Mouse (Mus musculus): Measurements from ENCODE around the gene Grb2. TPM values are rescaled to one million over a fixed set of nuclear protein-coding genes. Genes with fewer than 3 reads are reported as not detected.
A peak's percentile ranks its signal among the peaks of the same experiment; 100 is the strongest.

The Grb2 gene
- polyA plus RNA-seq, 1 experiment from 2014 or later = 119 TPM

- no peak overlapping the region for H3K27ac ChIP-seq
- H3K27me3 ChIP-seq (ENCODE audit: insufficient read depth, poor library complexity, severe bottlenecking) = no peaks in the 10 kb centered on the region
- H3K36me3 ChIP-seq = peaks cover 46% of the 10 kb centered on the region
- H3K9me3 ChIP-seq = no peaks in the 10 kb centered on the region
- H3K4me3 ChIP-seq = no peak overlapping the region
- peaks cover 12% of the 10 kb centered on the region for H3K4me1 ChIP-seq (replicated peaks)
- WGBS = 81% methylated on average over 9 of the region's 9 CpGs
- DNase-seq (ENCODE audit: low spot score) = no peak
Observed at GRCm38 (mm10) chr11:115623487-115624070, 84.8 kb downstream of the Grb2 start.

GRCm38 (mm10) chr11:115619949-115620348 lies 88.4 kb downstream of the Grb2 start:
- H3K27me3 ChIP-seq (ENCODE audit: insufficient read depth, poor library complexity, severe bottlenecking) = no peaks in the 10 kb centered on the region
- 95% methylated on average over 7 of the region's 7 CpGs for WGBS
- no peak overlapping the region for H3K27ac ChIP-seq
- peaks cover 3% of the 10 kb centered on the region; the same call in 1 of the 2 replicates for H3K4me1 ChIP-seq (replicated peaks)
- H3K9me3 ChIP-seq = no peaks in the 10 kb centered on the region
- peaks cover 64% of the 10 kb centered on the region for H3K36me3 ChIP-seq
- H3K4me3 ChIP-seq = no peak overlapping the region
- no peak for DNase-seq (ENCODE audit: low spot score)

- Histone ChIP-seq H3K9me3 (no peaks in the 10 kb centered on the region), H3K27me3 (ENCODE audit: insufficient read depth, poor library complexity, severe bottlenecking) (no peaks in the 10 kb centered on the region), H3K4me3 (no peak overlapping the region), H3K36me3 (peaks cover 70% of the 10 kb centered on the region), H3K4me1 (replicated peaks) (peaks cover 3% of the 10 kb centered on the region; the same call in 1 of the 2 replicates), H3K27ac (no peak overlapping the region)
- DNase-seq (ENCODE audit: low spot score) = no peak
- 87% methylated on average over 16 of the region's 16 CpGs for WGBS
Observed at GRCm38 (mm10) chr11:115618732-115619516, 89.5 kb downstream of the Grb2 start.

DNA sequence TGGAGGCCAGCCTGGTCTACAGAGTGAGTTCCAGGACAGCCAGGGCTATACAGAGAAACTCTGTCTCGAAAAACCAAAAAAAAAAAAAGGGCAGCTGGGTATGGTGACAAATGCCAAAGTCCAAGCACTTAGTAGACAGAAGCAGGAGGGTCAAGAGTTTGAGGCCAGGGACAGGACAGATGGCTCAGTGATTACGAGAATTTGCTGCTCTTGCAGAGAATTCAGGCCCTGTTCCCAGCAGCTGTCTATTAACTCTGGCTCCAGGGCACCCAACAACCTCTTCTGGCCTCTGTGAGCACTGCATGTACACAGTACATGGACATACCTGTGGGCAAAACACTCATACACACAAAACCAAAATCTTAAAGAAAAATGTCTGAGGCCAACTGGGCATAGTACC lies 90.4 kb downstream of the Grb2 start:
- Histone ChIP-seq H3K9me3 (no peaks in the 10 kb centered on the region), H3K27ac (no peak overlapping the region), H3K27me3 (ENCODE audit: insufficient read depth, poor library complexity, severe bottlenecking) (no peaks in the 10 kb centered on the region), H3K36me3 (peaks cover 62% of the 10 kb centered on the region), H3K4me1 (replicated peaks) (peaks cover 11% of the 10 kb centered on the region), H3K4me3 (no peak overlapping the region)
- 84% methylated on average over 2 of the region's 2 CpGs for WGBS
- no peak for DNase-seq (ENCODE audit: low spot score)

DNA sequence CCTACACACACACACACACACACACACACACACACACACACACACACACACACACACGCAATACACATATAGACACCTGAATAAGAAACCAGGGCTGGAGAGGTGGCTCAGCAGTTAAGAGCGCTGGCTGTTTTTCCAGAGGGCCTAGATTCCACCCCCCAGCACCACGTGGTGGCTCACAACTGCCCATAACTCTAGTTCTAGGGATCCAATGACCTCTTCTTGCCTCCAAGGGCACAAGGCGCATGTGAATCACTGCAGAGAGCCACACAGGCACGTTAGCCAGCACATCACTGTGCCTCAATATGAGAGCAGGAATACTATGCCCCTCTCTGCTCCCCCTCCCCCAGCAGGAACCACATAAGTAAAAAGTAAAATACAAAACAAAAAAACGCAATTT lies 91.5 kb downstream of the Grb2 start:
- 85% methylated on average over 6 of the region's 6 CpGs for WGBS
- DNase-seq (ENCODE audit: low spot score) = no peak
- no peaks in the 10 kb centered on the region for H3K9me3 ChIP-seq
- peaks cover 19% of the 10 kb centered on the region for H3K4me1 ChIP-seq (replicated peaks)
- peaks cover 51% of the 10 kb centered on the region for H3K36me3 ChIP-seq
- no peak overlapping the region for H3K27ac ChIP-seq
- H3K4me3 ChIP-seq = no peak overlapping the region
- H3K27me3 ChIP-seq (ENCODE audit: insufficient read depth, poor library complexity, severe bottlenecking) = no peaks in the 10 kb centered on the region

GRCm38 (mm10) chr11:115616371-115616770 lies 92.0 kb downstream of the Grb2 start:
- no peak overlapping the region for H3K4me3 ChIP-seq
- H3K27me3 ChIP-seq (ENCODE audit: insufficient read depth, poor library complexity, severe bottlenecking) = no peaks in the 10 kb centered on the region
- WGBS = 93% methylated on average over 7 of the region's 7 CpGs
- peaks cover 25% of the 10 kb centered on the region for H3K4me1 ChIP-seq (replicated peaks)
- H3K9me3 ChIP-seq = no peaks in the 10 kb centered on the region
- peaks cover 47% of the 10 kb centered on the region for H3K36me3 ChIP-seq
- DNase-seq (ENCODE audit: low spot score) = no peak
- H3K27ac ChIP-seq = no peak overlapping the region

GRCm38 (mm10) chr11:115615875-115616274 lies 92.5 kb downstream of the Grb2 start:
- H3K27ac ChIP-seq = no peak overlapping the region
- H3K4me1 ChIP-seq (replicated peaks) = peaks cover 28% of the 10 kb centered on the region
- H3K9me3 ChIP-seq = no peaks in the 10 kb centered on the region
- no peaks in the 10 kb centered on the region for H3K27me3 ChIP-seq (ENCODE audit: insufficient read depth, poor library complexity, severe bottlenecking)
- peaks cover 42% of the 10 kb centered on the region for H3K36me3 ChIP-seq
- H3K4me3 ChIP-seq = no peak overlapping the region
- WGBS = 91% methylated on average over 6 of the region's 6 CpGs
- no peak for DNase-seq (ENCODE audit: low spot score)

GRCm38 (mm10) chr11:115615108-115615825 lies 93.1 kb downstream of the Grb2 start:
- Histone ChIP-seq H3K4me3 (no peak overlapping the region), H3K27ac (peak overlapping the region; percentile 35; the same call in 1 of the 2 replicates), H3K9me3 (no peaks in the 10 kb centered on the region), H3K4me1 (replicated peaks) (peaks cover 28% of the 10 kb centered on the region), H3K36me3 (peaks cover 36% of the 10 kb centered on the region), H3K27me3 (ENCODE audit: insufficient read depth, poor library complexity, severe bottlenecking) (no peaks in the 10 kb centered on the region)
- DNase-seq (ENCODE audit: low spot score) = no peak
- WGBS = 87% methylated on average over 15 of the region's 15 CpGs

DNA sequence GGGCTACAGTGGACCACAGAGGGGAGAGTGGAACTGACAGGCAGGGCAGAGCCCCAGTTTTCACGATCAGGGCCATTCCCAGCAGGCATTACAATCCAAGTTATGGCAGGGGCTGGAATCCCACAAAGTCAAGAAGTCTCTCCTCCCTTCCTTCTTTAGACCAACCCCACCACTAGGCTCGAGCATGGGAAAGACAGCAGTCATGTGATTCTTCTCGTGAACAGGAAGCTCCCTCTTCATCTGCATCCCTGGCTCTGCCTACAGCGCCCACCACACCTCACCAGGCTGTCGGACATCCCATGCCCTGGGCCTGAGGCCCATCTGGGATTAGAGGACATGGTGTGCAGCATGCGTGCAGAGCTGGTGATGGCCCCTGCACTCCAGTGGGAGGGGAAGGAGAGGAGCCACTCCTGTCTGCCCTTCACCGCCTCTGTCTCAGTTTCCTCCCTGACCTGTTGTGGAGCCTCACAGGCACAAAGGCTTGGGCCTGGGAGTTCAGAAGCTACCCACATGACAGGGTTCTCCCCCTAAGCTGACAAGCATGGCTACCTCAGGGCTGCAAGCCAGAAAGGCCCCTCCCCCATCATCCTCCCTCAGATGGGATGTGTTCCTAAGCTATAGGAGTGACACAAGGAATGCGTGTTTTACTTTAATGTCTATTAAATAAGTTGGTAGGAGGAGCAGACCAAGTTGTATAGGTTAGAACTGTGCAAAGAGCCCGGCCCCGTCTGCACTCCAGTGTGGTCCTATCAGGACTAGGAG lies 93.9 kb downstream of the Grb2 start:
- Histone ChIP-seq H3K4me3 (no peak overlapping the region), H3K27me3 (ENCODE audit: insufficient read depth, poor library complexity, severe bottlenecking) (no peaks in the 10 kb centered on the region), H3K27ac (no peak overlapping the region), H3K4me1 (replicated peaks) (peaks cover 28% of the 10 kb centered on the region), H3K9me3 (no peaks in the 10 kb centered on the region), H3K36me3 (peaks cover 33% of the 10 kb centered on the region)
- DNase-seq (ENCODE audit: low spot score) = no peak
- 88% methylated on average over 10 of the region's 10 CpGs for WGBS

- DNase-seq (ENCODE audit: low spot score) = no peak
- Histone ChIP-seq H3K36me3 (peaks cover 39% of the 10 kb centered on the region), H3K4me3 (peak overlapping the region; percentile 73), H3K27me3 (ENCODE audit: insufficient read depth, poor library complexity, severe bottlenecking) (no peaks in the 10 kb centered on the region), H3K4me1 (replicated peaks) (peaks cover 28% of the 10 kb centered on the region), H3K9me3 (no peaks in the 10 kb centered on the region), H3K27ac (peak overlapping the region; percentile 90)
- under 1% methylated on average over 16 of the region's 16 CpGs for WGBS
Observed at GRCm38 (mm10) chr11:115613138-115613945, 95.1 kb downstream of the Grb2 start.

DNA sequence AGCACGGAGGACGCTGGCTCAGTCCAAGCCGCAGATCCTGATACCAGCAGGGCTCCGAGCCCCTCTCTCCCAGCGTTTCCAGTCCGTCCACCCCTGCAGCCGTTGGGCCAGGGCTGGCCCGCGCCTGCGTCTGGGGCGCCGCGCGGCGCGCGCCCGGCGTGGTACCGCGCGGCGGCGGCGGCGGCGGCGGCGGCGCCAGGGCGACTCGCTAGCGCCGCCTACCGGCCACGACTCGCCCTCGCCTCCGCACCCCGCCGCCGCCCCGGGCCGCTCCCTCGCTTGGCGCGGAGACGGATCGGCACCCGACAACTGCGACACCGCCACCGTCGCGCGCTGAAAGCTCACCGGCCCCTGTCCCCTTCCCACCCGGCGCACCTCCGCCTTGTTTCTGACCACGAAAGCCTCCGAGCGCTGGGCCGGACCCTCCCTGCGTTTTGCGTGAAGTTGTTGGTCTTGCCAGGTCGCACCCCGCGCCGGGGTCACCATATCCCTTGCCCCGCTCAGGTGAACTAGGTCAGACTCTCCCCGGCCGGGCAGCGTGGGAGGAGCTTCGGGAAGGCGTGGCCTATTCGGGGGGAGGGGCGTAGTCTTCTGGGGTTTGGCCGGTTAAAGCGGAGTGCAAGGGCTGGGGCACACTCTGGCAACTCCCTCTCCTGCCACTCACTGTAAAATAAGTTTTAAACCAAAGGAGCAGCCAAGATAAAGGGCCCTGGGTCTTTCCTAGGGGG lies 95.8 kb downstream of the Grb2 start, which contains the start of gene Mif4gd:
Gene Mif4gd, minus strand, starts transcription at position 560 of the 728 bp plus-strand sequence.
- peak within 1 kb of the TSS; percentile 73 for H3K4me3 ChIP-seq
- peaks cover 46% of the 10 kb centered on the region for H3K36me3 ChIP-seq
- peaks cover 28% of the 10 kb centered on the region for H3K4me1 ChIP-seq (replicated peaks)
- peak; percentile 88 for DNase-seq (ENCODE audit: low spot score)
- under 1% methylated on average over 80 of the region's 80 CpGs for WGBS
- H3K27ac ChIP-seq = peak within 1 kb of the TSS; percentile 90
- H3K27me3 ChIP-seq (ENCODE audit: insufficient read depth, poor library complexity, severe bottlenecking) = no peaks in the 10 kb centered on the region
- no peaks in the 10 kb centered on the region for H3K9me3 ChIP-seq
